ENCODE assay signal across 20 mouse cellular contexts in genomic region chr2:115031134-115031533, GRCm38 (mm10).
DNase-seq lines count a peak whose midpoint lies in the region; ATAC-seq and TF ChIP-seq lines count a peak whose summit lies in the region.
"Had no signal": no experiment of that assay in that cellular context is flagged by ENCODE, and none has a peak within 500 bp of the region (broad histone marks: within the 10 kb centered on the region; RNA-seq: fewer than 3 reads in every experiment).

No protein-coding gene starts in this region.

- H3K27ac ChIP-seq in hindbrain, embryonic 10.5 days: no peak overlapping the region
- H3K27ac ChIP-seq in hindbrain, embryonic 12.5 days: no peak overlapping the region
- no peak overlapping the region for H3K27ac ChIP-seq in lung, embryonic 14.5 days (ENCODE audit: low read depth)
- no peak overlapping the region for H3K27ac ChIP-seq in lung, postnatal 0 days (ENCODE audit: low read length)
- H3K27ac ChIP-seq: embryonic facial prominence, embryonic 10.5 days; forebrain, embryonic 13.5 days; heart, adult 2 months; heart, embryonic 15.5 days; macrophage had no signal

- no peak for TF ChIP-seq CTCF in lung, embryonic 14.5 days (IDR thresholded peaks at IDR 0.05; ENCODE audit: low read depth)
- TF ChIP-seq CTCF in lung, postnatal 0 days (IDR thresholded peaks at IDR 0.05): no peak

- H3K27me3 ChIP-seq in hindbrain, embryonic 10.5 days (ENCODE audit: insufficient read depth, poor library complexity, severe bottlenecking): no peaks in the 10 kb centered on the region
- no peaks in the 10 kb centered on the region for H3K27me3 ChIP-seq in hindbrain, embryonic 12.5 days
- no peaks in the 10 kb centered on the region for H3K27me3 ChIP-seq in lung, embryonic 14.5 days (ENCODE audit: insufficient read depth, low read length)
- no peaks in the 10 kb centered on the region for H3K27me3 ChIP-seq in lung, postnatal 0 days (replicated peaks; ENCODE audit: insufficient read depth, low read length)
- H3K27me3 ChIP-seq: CH12.LX; forebrain, embryonic 13.5 days; heart, embryonic 15.5 days had no signal

- H3K4me3 ChIP-seq in hindbrain, embryonic 10.5 days: no peak overlapping the region
- no peak overlapping the region for H3K4me3 ChIP-seq in hindbrain, embryonic 12.5 days
- no peak overlapping the region for H3K4me3 ChIP-seq in lung, embryonic 14.5 days (ENCODE audit: low read depth, low read length)
- H3K4me3 ChIP-seq in lung, postnatal 0 days (ENCODE audit: low read depth, low read length): no peak overlapping the region
- H3K4me3 ChIP-seq: embryonic facial prominence, embryonic 10.5 days; forebrain, embryonic 13.5 days; heart, adult 2 months; heart, embryonic 15.5 days had no signal

- no peaks in the 10 kb centered on the region for H3K9me3 ChIP-seq in hindbrain, embryonic 10.5 days
- no peaks in the 10 kb centered on the region for H3K9me3 ChIP-seq in hindbrain, embryonic 12.5 days (replicated peaks)
- H3K9me3 ChIP-seq in lung, embryonic 14.5 days (ENCODE audit: low read depth, low read length): no peaks in the 10 kb centered on the region
- H3K9me3 ChIP-seq in lung, postnatal 0 days (ENCODE audit: low read length): no peaks in the 10 kb centered on the region
- H3K9me3 ChIP-seq: embryonic facial prominence, embryonic 10.5 days; forebrain, embryonic 13.5 days; heart, embryonic 15.5 days had no signal

- peak; percentile 5 for DNase-seq in hindbrain, embryonic 10.5 days (ENCODE audit: low spot score)
- peak; percentile 46 for DNase-seq in lung, embryonic 14.5 days
- DNase-seq in lung, postnatal 0 days (ENCODE audit: low spot score): no peak
- DNase-seq in R1 (ENCODE audit: low read depth, low spot score): peak; percentile 4
- DNase-seq in embryo, embryonic 11 days: peak; percentile 15
- DNase-seq in ovary, adult 18-20 months (ENCODE audit: low spot score): no peak
- DNase-seq in cerebellum, postnatal 36 days: no peak
- DNase-seq: cerebellum, adult 9-11 months; gastrocnemius, postnatal 25 days; heart, adult 2 months; heart, postnatal 4 days; kidney, postnatal 36 days; left cerebral cortex, postnatal 4 days; liver had no signal

- peaks cover 7% of the 10 kb centered on the region; the same call in 1 of the 2 replicates for H3K4me1 ChIP-seq in hindbrain, embryonic 10.5 days (replicated peaks)
- H3K4me1 ChIP-seq in hindbrain, embryonic 12.5 days: no peaks in the 10 kb centered on the region; the same call in 1 of the 2 replicates
- H3K4me1 ChIP-seq in lung, embryonic 14.5 days (ENCODE audit: insufficient read depth): no peaks in the 10 kb centered on the region
- no peaks in the 10 kb centered on the region for H3K4me1 ChIP-seq in lung, postnatal 0 days (ENCODE audit: insufficient read depth, low read depth, low read length)
- H3K4me1 ChIP-seq: heart, embryonic 15.5 days had no signal

- H3K9ac ChIP-seq in hindbrain, embryonic 12.5 days: no peak overlapping the region
- no peak overlapping the region for H3K9ac ChIP-seq in lung, embryonic 14.5 days
- no peak overlapping the region for H3K9ac ChIP-seq in lung, postnatal 0 days (replicated peaks; ENCODE audit: low read depth)
- H3K9ac ChIP-seq: forebrain, embryonic 13.5 days; heart, embryonic 15.5 days had no signal

- no peak for ATAC-seq in hindbrain, embryonic 12.5 days (ENCODE audit: low FRiP score)
- peak; percentile 74; the same call in 1 of the 2 replicates for ATAC-seq in lung, embryonic 14.5 days (ENCODE audit: insufficient read depth)
- no peak for ATAC-seq in lung, postnatal 0 days
- ATAC-seq: forebrain, embryonic 13.5 days had no signal

- H3K4me2 ChIP-seq in hindbrain, embryonic 12.5 days (replicated peaks): no peak overlapping the region
- H3K4me2 ChIP-seq in lung, embryonic 14.5 days: no peak overlapping the region
- no peak overlapping the region for H3K4me2 ChIP-seq in lung, postnatal 0 days (replicated peaks; ENCODE audit: low read depth, low read length)
- H3K4me2 ChIP-seq: forebrain, embryonic 13.5 days; heart, embryonic 15.5 days had no signal

- WGBS in hindbrain, embryonic 10.5 days: 45% methylated on average over 2 of the region's 2 CpGs
- WGBS in hindbrain, embryonic 12.5 days: 52% methylated on average over 2 of the region's 2 CpGs
- 46% methylated on average over 2 of the region's 2 CpGs for WGBS in lung, embryonic 14.5 days
- 45% methylated on average over 2 of the region's 2 CpGs for WGBS in lung, postnatal 0 days

- no peak for TF ChIP-seq EP300 in lung, postnatal 0 days (IDR thresholded peaks at IDR 0.05)

- no peaks in the 10 kb centered on the region for H3K36me3 ChIP-seq in hindbrain, embryonic 10.5 days
- no peaks in the 10 kb centered on the region for H3K36me3 ChIP-seq in hindbrain, embryonic 12.5 days
- no peaks in the 10 kb centered on the region for H3K36me3 ChIP-seq in lung, embryonic 14.5 days (ENCODE audit: insufficient read depth)
- no peaks in the 10 kb centered on the region for H3K36me3 ChIP-seq in lung, postnatal 0 days (ENCODE audit: insufficient read depth, low read length)
- H3K36me3 ChIP-seq: embryonic facial prominence, embryonic 10.5 days; heart, embryonic 15.5 days had no signal

Comparison
In these comparisons a context has a peak if more than half of its experiments do, and no peak if none do; other contexts are left out.
1. DNase-seq: peak in hindbrain, embryonic 10.5 days (single experiment), lung, embryonic 14.5 days (single experiment), R1 (single experiment) and embryo, embryonic 11 days (single experiment); none in lung, postnatal 0 days (single experiment), ovary, adult 18-20 months (single experiment) and cerebellum, postnatal 36 days (0 of 2).